9 mouse cellular contexts compared by ENCODE assay signal in the genomic region with DNA sequence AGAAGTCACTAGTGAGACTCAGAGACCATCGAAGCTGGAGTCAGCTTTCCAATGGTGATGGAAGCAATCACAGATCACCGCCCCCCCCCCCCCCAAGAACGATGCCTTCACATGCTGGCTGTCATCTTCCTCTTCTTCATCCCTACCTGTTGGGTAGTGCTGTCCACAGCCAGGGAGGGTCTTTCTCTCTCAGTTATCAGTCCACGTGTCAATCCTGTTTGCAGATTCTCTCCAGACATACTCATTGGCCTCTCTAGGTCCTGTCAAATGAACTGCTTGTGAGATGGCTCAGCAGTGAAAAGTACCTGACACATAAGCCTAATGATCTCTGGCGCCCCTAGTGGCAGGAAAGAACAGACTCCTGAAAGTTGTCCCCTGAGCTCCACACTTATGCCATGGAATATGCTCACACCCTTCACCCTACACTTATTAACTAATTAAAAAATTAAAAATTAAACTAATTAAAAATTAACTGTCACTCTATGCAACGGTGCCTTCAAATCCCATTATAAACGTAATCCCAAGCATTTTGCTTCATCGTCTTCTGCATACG. TPM values are rescaled to one million over a fixed set of nuclear protein-coding genes. Genes with fewer than 3 reads are reported as not detected.
DNase-seq lines count a peak whose midpoint lies in the region; ATAC-seq lines count a peak whose summit lies in the region.
"Had no signal": no experiment of that assay in that cellular context is flagged by ENCODE, and none has a peak within 500 bp of the region (broad histone marks: within the 10 kb centered on the region; RNA-seq: fewer than 3 reads in every experiment).

No protein-coding gene starts in this region.

- no peak for ATAC-seq in liver, embryonic 12.5 days

- intact Hi-C loops in heart, postnatal 14 days (cut with DNase I): loop anchor here (5.0 kb wide), 1 partner anchor 621 kb away; no protein-coding TSS in a partner anchor

- H3K4me3 ChIP-seq in liver, embryonic 12.5 days: no peak overlapping the region
- H3K4me3 ChIP-seq: neural tube, embryonic 12.5 days had no signal

- DNase-seq in liver (peak; percentile 45), R1 (ENCODE audit: low read depth, low spot score) (peak; percentile 83)
- peak; percentile 41 for DNase-seq in cerebellum, adult 8-10 months
- peak; percentile 61 to 75 for DNase-seq in heart, postnatal 14 days
- peak; percentile 24 to 46 for DNase-seq in lung, adult 18-20 months
- peak; percentile 61 for DNase-seq in right cerebral cortex, postnatal 14 days

- H3K9ac ChIP-seq in liver, embryonic 12.5 days: no peak overlapping the region
- H3K9ac ChIP-seq: neural tube, embryonic 12.5 days had no signal

- no peaks in the 10 kb centered on the region for H3K36me3 ChIP-seq in liver, embryonic 12.5 days
- H3K36me3 ChIP-seq: neural tube, embryonic 12.5 days had no signal

- H3K4me1 ChIP-seq in liver, embryonic 12.5 days: peaks cover 10% of the 10 kb centered on the region
- H3K4me1 ChIP-seq: neural tube, embryonic 12.5 days had no signal

- no peak overlapping the region for H3K27ac ChIP-seq in liver, embryonic 12.5 days
- H3K27ac ChIP-seq: neural tube, embryonic 12.5 days had no signal

- no peaks in the 10 kb centered on the region for H3K27me3 ChIP-seq in liver, embryonic 12.5 days (replicated peaks)
- H3K27me3 ChIP-seq: neural tube, embryonic 12.5 days had no signal

- H3K4me2 ChIP-seq in liver, embryonic 12.5 days: no peak overlapping the region
- H3K4me2 ChIP-seq: neural tube, embryonic 12.5 days had no signal

- WGBS in liver, embryonic 12.5 days (ENCODE audit: insufficient replicate concordance): 57% methylated on average over 9 of the region's 9 CpGs

- no peaks in the 10 kb centered on the region for H3K9me3 ChIP-seq in liver, embryonic 12.5 days (replicated peaks)
- H3K9me3 ChIP-seq: neural tube, embryonic 12.5 days had no signal

RNA-seq across cellular contexts. Expression of a gene that starts 35.4 kb away (rescaled TPM):
- polyA plus RNA-seq in liver, embryonic 12.5 days (2016; fragmentation: Nextera tagmentation; extraction: Ambion mirVana): not detected in 2 replicates
- not detected for total RNA-seq in heart, postnatal 14 days (2021)
- polyA plus RNA-seq: heart, embryonic 14.5 days; neural tube, embryonic 12.5 days had no signal
